Mouse (Mus musculus): ENCODE results near the gene Pomp.
A peak's percentile ranks its signal among the peaks of the same experiment; 100 is the strongest.
"Not testable (repeated sequence)": the region's sequence is repeated elsewhere in the genome, so short reads cannot be mapped to it uniquely, and the experiment has no call there.

Gene Pomp

GRCm38 (mm10) chr5:147868674-147869073, 8.4 kb downstream of the Pomp start:
- DNase-seq: no peak

- no peak for DNase-seq
These were observed 9.3 kb downstream of the Pomp start for GRCm38 (mm10) chr5:147869568-147869967.

GRCm38 (mm10) chr5:147870296-147870695, 10.0 kb downstream of the Pomp start:
- DNase-seq: no peak

GRCm38 (mm10) chr5:147871091-147871820, 11.0 kb downstream of the Pomp start:
- no peak for DNase-seq

GRCm38 (mm10) chr5:147874491-147875065, 14.3 kb downstream of the Pomp start:
- no peak for DNase-seq

GRCm38 (mm10) chr5:147875210-147875609, 14.9 kb downstream of the Pomp start:
- DNase-seq: no peak

GRCm38 (mm10) chr5:147877520-147877919, 17.3 kb downstream of the Pomp start:
- peak; percentile 12 for DNase-seq

- DNase-seq: no peak
These were observed 19.9 kb downstream of the Pomp start for GRCm38 (mm10) chr5:147879971-147880682.

- no peak for DNase-seq
These were observed 23.3 kb downstream of the Pomp start for GRCm38 (mm10) chr5:147883581-147883980.

- DNase-seq: no peak
These were observed 28.3 kb downstream of the Pomp start for GRCm38 (mm10) chr5:147888313-147889297.

GRCm38 (mm10) chr5:147892735-147893134, 32.5 kb downstream of the Pomp start:
- DNase-seq: peak; percentile 11

- DNase-seq: peak; percentile 7
These were observed 32.9 kb downstream of the Pomp start for GRCm38 (mm10) chr5:147893143-147893542.

GRCm38 (mm10) chr5:147893766-147894454, 33.6 kb downstream of the Pomp start:
- peak; percentile 27 for DNase-seq

GRCm38 (mm10) chr5:147894455-147895076, 34.3 kb downstream of the Pomp start, which contains the start of gene Slc46a3:
Gene Slc46a3, minus strand, starts transcription at chr5:147894815.
- DNase-seq: peak; percentile 97

GRCm38 (mm10) chr5:147895436-147896198, 35.4 kb downstream of the Pomp start:
- DNase-seq: peak; percentile 20

- not testable (repeated sequence) for DNase-seq
These were observed 36.2 kb downstream of the Pomp start for GRCm38 (mm10) chr5:147896501-147896900.

- no peak for DNase-seq
These were observed 38.0 kb downstream of the Pomp start for GRCm38 (mm10) chr5:147898254-147898653.

GRCm38 (mm10) chr5:147898968-147899549, 38.8 kb downstream of the Pomp start:
- DNase-seq: no peak

GRCm38 (mm10) chr5:147902008-147902757, 41.9 kb downstream of the Pomp start:
- DNase-seq: no peak
